Mouse (Mus musculus): Measurements from ENCODE around the gene Gm8362. TPM values are rescaled to one million over a fixed set of nuclear protein-coding genes. Genes with fewer than 3 reads are reported as not detected.
"Not testable (repeated sequence)": the region's sequence is repeated elsewhere in the genome, so short reads cannot be mapped to it uniquely, and the experiment has no call there.

The Gm8362 gene
- polyA plus RNA-seq (2015; fragmentation: Nextera tagmentation; extraction: Ambion mirVana): not detected in 2 replicates

- H3K27ac ChIP-seq (ENCODE audit: low read length); H3K9ac ChIP-seq (ENCODE audit: low read depth, low read length); H3K4me1 ChIP-seq (ENCODE audit: control insufficient read depth, insufficient read depth, low read length); ATAC-seq; H3K4me2 ChIP-seq (ENCODE audit: low read depth, low read length); H3K36me3 ChIP-seq (ENCODE audit: control insufficient read depth, insufficient read depth, low read length); H3K4me3 ChIP-seq (ENCODE audit: low read length); H3K27me3 ChIP-seq (replicated peaks; ENCODE audit: control insufficient read depth, insufficient read depth, low read length); H3K9me3 ChIP-seq (ENCODE audit: control insufficient read depth, low read length): not testable (repeated sequence)
- 80% methylated on average over 1 of the region's 1 CpGs for WGBS
Observed at GRCm38 (mm10) chr14:6774311-6774710, at the start of gene Gm8362. Gm8362 (minus strand) TSS chr14:6774411.

- H3K27ac ChIP-seq (ENCODE audit: low read length); H3K27me3 ChIP-seq (replicated peaks; ENCODE audit: control insufficient read depth, insufficient read depth, low read length); H3K4me1 ChIP-seq (ENCODE audit: control insufficient read depth, insufficient read depth, low read length); H3K36me3 ChIP-seq (ENCODE audit: control insufficient read depth, insufficient read depth, low read length); H3K4me2 ChIP-seq (ENCODE audit: low read depth, low read length); H3K4me3 ChIP-seq (ENCODE audit: low read length); H3K9me3 ChIP-seq (ENCODE audit: control insufficient read depth, low read length); H3K9ac ChIP-seq (ENCODE audit: low read depth, low read length); ATAC-seq: not testable (repeated sequence)
- 81% methylated on average over 3 of the region's 3 CpGs for WGBS
Observed at GRCm38 (mm10) chr14:6823297-6823696, 49.1 kb upstream of the Gm8362 start.

GRCm38 (mm10) chr14:6757231-6757536 is 17.0 kb downstream of the Gm8362 start:
- H3K4me1 ChIP-seq (ENCODE audit: control insufficient read depth, insufficient read depth, low read length); ATAC-seq; H3K36me3 ChIP-seq (ENCODE audit: control insufficient read depth, insufficient read depth, low read length); H3K4me2 ChIP-seq (ENCODE audit: low read depth, low read length); H3K9me3 ChIP-seq (ENCODE audit: control insufficient read depth, low read length); H3K9ac ChIP-seq (ENCODE audit: low read depth, low read length); H3K27ac ChIP-seq (ENCODE audit: low read length); H3K27me3 ChIP-seq (replicated peaks; ENCODE audit: control insufficient read depth, insufficient read depth, low read length): not testable (repeated sequence)
- peak overlapping the region; percentile 41 for H3K4me3 ChIP-seq (ENCODE audit: low read length)
- 5% methylated on average over 5 of the region's 13 CpGs for WGBS

GRCm38 (mm10) chr14:6756384-6757230 is 17.6 kb downstream of the Gm8362 start:
- H3K27me3 ChIP-seq (replicated peaks; ENCODE audit: control insufficient read depth, insufficient read depth, low read length); H3K4me1 ChIP-seq (ENCODE audit: control insufficient read depth, insufficient read depth, low read length); H3K9me3 ChIP-seq (ENCODE audit: control insufficient read depth, low read length); ATAC-seq; H3K27ac ChIP-seq (ENCODE audit: low read length); H3K36me3 ChIP-seq (ENCODE audit: control insufficient read depth, insufficient read depth, low read length): not testable (repeated sequence)
- Histone ChIP-seq H3K4me3 (ENCODE audit: low read length) (peak overlapping the region; percentile 41), H3K9ac (ENCODE audit: low read depth, low read length) (peak overlapping the region; percentile 51; the same call in 1 of the 2 replicates), H3K4me2 (ENCODE audit: low read depth, low read length) (peak overlapping the region; percentile 42)
- under 1% methylated on average over 30 of the region's 67 CpGs for WGBS

GRCm38 (mm10) chr14:6742232-6742631 is 32.0 kb downstream of the Gm8362 start, which contains the start of gene Gm3636:
Gm3636 (minus strand) TSS chr14:6742332.
- not testable (repeated sequence) for H3K9me3 ChIP-seq (ENCODE audit: control insufficient read depth, low read length); ATAC-seq; H3K4me2 ChIP-seq (ENCODE audit: low read depth, low read length); H3K4me3 ChIP-seq (ENCODE audit: low read length); H3K27ac ChIP-seq (ENCODE audit: low read length); H3K4me1 ChIP-seq (ENCODE audit: control insufficient read depth, insufficient read depth, low read length); H3K36me3 ChIP-seq (ENCODE audit: control insufficient read depth, insufficient read depth, low read length); H3K9ac ChIP-seq (ENCODE audit: low read depth, low read length); H3K27me3 ChIP-seq (replicated peaks; ENCODE audit: control insufficient read depth, insufficient read depth, low read length)
- no CpG with 5 or more reads among the region's 2 CpGs for WGBS

- H3K27me3 ChIP-seq (replicated peaks; ENCODE audit: control insufficient read depth, insufficient read depth, low read length); H3K4me1 ChIP-seq (ENCODE audit: control insufficient read depth, insufficient read depth, low read length); H3K4me3 ChIP-seq (ENCODE audit: low read length); H3K36me3 ChIP-seq (ENCODE audit: control insufficient read depth, insufficient read depth, low read length); H3K9me3 ChIP-seq (ENCODE audit: control insufficient read depth, low read length); H3K27ac ChIP-seq (ENCODE audit: low read length); H3K9ac ChIP-seq (ENCODE audit: low read depth, low read length); ATAC-seq; H3K4me2 ChIP-seq (ENCODE audit: low read depth, low read length): not testable (repeated sequence)
- no CpG with 5 or more reads among the region's 2 CpGs for WGBS
Observed at GRCm38 (mm10) chr14:6720151-6720550, 54.1 kb downstream of the Gm8362 start, which contains the start of gene Gm8050. Gm8050 (minus strand) TSS chr14:6720251.

Other genes with a start within 250 kb of the Gm8362 start
- not detected in 2 replicates for gene Gm8356, start 237.1 kb downstream of the Gm8362 start, polyA plus RNA-seq (2015; fragmentation: Nextera tagmentation; extraction: Ambion mirVana)
- 0.12 TPM in 2 replicates for gene Gm3629, start 183.8 kb downstream of the Gm8362 start, polyA plus RNA-seq (2015; fragmentation: Nextera tagmentation; extraction: Ambion mirVana)
- not detected in 2 replicates for gene Gm3460, start 152.0 kb downstream of the Gm8362 start, polyA plus RNA-seq (2015; fragmentation: Nextera tagmentation; extraction: Ambion mirVana)
- not detected in 2 replicates for gene Gm10251, start 90.2 kb downstream of the Gm8362 start, polyA plus RNA-seq (2015; fragmentation: Nextera tagmentation; extraction: Ambion mirVana)
- not detected in 2 replicates for gene Gm8050, start 54.2 kb downstream of the Gm8362 start, polyA plus RNA-seq (2015; fragmentation: Nextera tagmentation; extraction: Ambion mirVana)
- gene Gm3636, start 32.1 kb downstream of the Gm8362 start, polyA plus RNA-seq (2015; fragmentation: Nextera tagmentation; extraction: Ambion mirVana): 1.8 and 2.2 TPM in 2 replicates
- gene Gm3642, start 65.9 kb upstream of the Gm8362 start, polyA plus RNA-seq (2015; fragmentation: Nextera tagmentation; extraction: Ambion mirVana): not detected in 2 replicates
- 0.12 and 0.17 TPM in 2 replicates for gene Gm3667, start 115.6 kb upstream of the Gm8362 start, polyA plus RNA-seq (2015; fragmentation: Nextera tagmentation; extraction: Ambion mirVana)
- not detected in 2 replicates for gene Gm6356, start 199.4 kb upstream of the Gm8362 start, polyA plus RNA-seq (2015; fragmentation: Nextera tagmentation; extraction: Ambion mirVana)